Comparison of ENCODE assay signal across 8 mouse cellular contexts in genomic region chr12:110845131-110845880, GRCm38 (mm10). TPM values are rescaled to one million over a fixed set of nuclear protein-coding genes. Genes with fewer than 3 reads are reported as not detected.
DNase-seq lines count a peak whose midpoint lies in the region; ATAC-seq and TF ChIP-seq lines count a peak whose summit lies in the region.

No protein-coding gene starts in this region.

- DNase-seq in R1 (ENCODE audit: low read depth, low spot score): peak; percentile 96
- peak; percentile 60 to 76 for DNase-seq in cerebellum, postnatal 4 days (ENCODE audit: low spot score in 2 of 2)
- DNase-seq in gastrocnemius, adult 18-20 months (ENCODE audit: low spot score): peak; percentile 96
- DNase-seq in left cerebral cortex, adult 2 months (ENCODE audit: extremely low spot score in 1 of 2, low spot score in 2 of 2): peak; percentile 78 to 80
- DNase-seq in right cerebral cortex, adult 2 months (ENCODE audit: low spot score in 2 of 2): peak; percentile 81 to 83
- peak; percentile 89 for DNase-seq in urinary bladder, postnatal 25 days (ENCODE audit: low spot score)

- peaks cover 6% of the 10 kb centered on the region for H3K4me1 ChIP-seq in hindbrain, embryonic 16.5 days (ENCODE audit: control insufficient read depth, insufficient read depth, low read depth, low read length)

- peak overlapping the region; percentile 63 for H3K4me2 ChIP-seq in hindbrain, embryonic 16.5 days (ENCODE audit: low read length)

- intact Hi-C loops in left cerebral cortex, adult 2 months (cut with DNase I): loop anchor here (5.0 to 10.0 kb wide), 2 partner anchors 147 to 401 kb away; partner anchors contain the start of gene Ppp2r5c

- ATAC-seq in hindbrain, embryonic 16.5 days: peak; percentile 77
- peak; percentile 57 for ATAC-seq in megakaryocyte, adult 5-6 weeks (ENCODE audit: poor library complexity, severe bottlenecking)

- no peaks in the 10 kb centered on the region for H3K9me3 ChIP-seq in hindbrain, embryonic 16.5 days (ENCODE audit: control insufficient read depth, low read length)

- H3K27me3 ChIP-seq in hindbrain, embryonic 16.5 days (replicated peaks; ENCODE audit: control insufficient read depth, insufficient read depth, low read length): peaks cover 14% of the 10 kb centered on the region

- under 1% methylated on average over 36 of the region's 36 CpGs for WGBS in hindbrain, embryonic 16.5 days

- peak overlapping the region; percentile 41 for H3K4me3 ChIP-seq in hindbrain, embryonic 16.5 days (ENCODE audit: low read length)
- H3K4me3 ChIP-seq in left cerebral cortex, adult 2 months: peak overlapping the region; percentile 57

- TF ChIP-seq CTCF in left cerebral cortex, adult 2 months (IDR thresholded peaks at IDR 0.05): no peak

- no peak overlapping the region for H3K27ac ChIP-seq in hindbrain, embryonic 16.5 days (ENCODE audit: low read depth, low read length)
- H3K27ac ChIP-seq in left cerebral cortex, adult 2 months: peak overlapping the region; percentile 59; the same call in 1 of the 2 replicates

- no peaks in the 10 kb centered on the region for H3K36me3 ChIP-seq in hindbrain, embryonic 16.5 days (ENCODE audit: control insufficient read depth, insufficient read depth, low read length)

- H3K9ac ChIP-seq in hindbrain, embryonic 16.5 days (ENCODE audit: low read depth, low read length): peak overlapping the region; percentile 29

RNA-seq across cellular contexts. Expression of gene Mok, which starts 4.6 kb away (rescaled TPM):
- under 1 TPM in 1 of 2 experiments, not detected in 1; 0.27 TPM for total RNA-seq in gastrocnemius, adult 18-20 months (2021)
- polyA plus RNA-seq in hindbrain, embryonic 16.5 days (2015; fragmentation: Nextera tagmentation; extraction: Ambion mirVana): 13.9 and 16.8 TPM in 2 replicates
- 10 to 100 TPM; 13.0 to 13.3 TPM for total RNA-seq in left cerebral cortex, adult 2 months (2021)
- total RNA-seq in megakaryocyte, adult 5-6 weeks (2015): 1.5 and 1.6 TPM in 2 replicates
- total RNA-seq in megakaryocyte, adult 5-6 weeks (2017): 1.4 and 1.6 TPM in 2 replicates

RNA-seq across cellular contexts. Expression of gene Zfp839, which starts 4.7 kb away (rescaled TPM):
- 1 to 10 TPM; 6.8 to 8.0 TPM for total RNA-seq in gastrocnemius, adult 18-20 months (2021)
- polyA plus RNA-seq in hindbrain, embryonic 16.5 days (2015; fragmentation: Nextera tagmentation; extraction: Ambion mirVana): 3.6 and 3.7 TPM in 2 replicates
- total RNA-seq in left cerebral cortex, adult 2 months (2021): 10 to 100 TPM; 11.4 to 12.3 TPM
- total RNA-seq in megakaryocyte, adult 5-6 weeks (2015): 3.3 and 4.5 TPM in 2 replicates
- 5.5 and 6.2 TPM in 2 replicates for total RNA-seq in megakaryocyte, adult 5-6 weeks (2017)

RNA-seq across cellular contexts. Expression of gene Cinp, which starts 43.6 kb away (rescaled TPM):
- 10 to 100 TPM; 20.8 to 24.9 TPM for total RNA-seq in gastrocnemius, adult 18-20 months (2021)
- 80.9 and 98.1 TPM in 2 replicates for polyA plus RNA-seq in hindbrain, embryonic 16.5 days (2015; fragmentation: Nextera tagmentation; extraction: Ambion mirVana)
- total RNA-seq in left cerebral cortex, adult 2 months (2021): 100 to 1,000 TPM in 1 of 2 experiments, 10 to 100 TPM in 1; 94.4 to 107 TPM
- total RNA-seq in megakaryocyte, adult 5-6 weeks (2015): 20.3 and 31.8 TPM in 2 replicates
- 32.5 and 36.4 TPM in 2 replicates for total RNA-seq in megakaryocyte, adult 5-6 weeks (2017)

RNA-seq across cellular contexts. Expression of gene Tecpr2, which starts 43.8 kb away (rescaled TPM):
- 1 to 10 TPM; 2.4 to 2.9 TPM for total RNA-seq in gastrocnemius, adult 18-20 months (2021)
- polyA plus RNA-seq in hindbrain, embryonic 16.5 days (2015; fragmentation: Nextera tagmentation; extraction: Ambion mirVana): 5.3 and 7.0 TPM in 2 replicates
- total RNA-seq in left cerebral cortex, adult 2 months (2021): 10 to 100 TPM; 46.7 to 50.0 TPM
- total RNA-seq in megakaryocyte, adult 5-6 weeks (2015): 3.1 and 3.7 TPM in 2 replicates
- 3.5 and 5.0 TPM in 2 replicates for total RNA-seq in megakaryocyte, adult 5-6 weeks (2017)

Comparison
In these comparisons a context has a peak if more than half of its experiments do, and no peak if none do; other contexts are left out.
1. RNA of gene Mok, which starts 4.6 kb away (total RNA-seq): 13.0 to 13.3 TPM in left cerebral cortex, adult 2 months; 1.4 to 1.6 TPM in megakaryocyte, adult 5-6 weeks and 0.27 TPM in gastrocnemius, adult 18-20 months; every median in the first group is over 4 times any median in the second.
2. Peak in every context shown above with its lines, with median percentiles within 50 percentile points of each other: DNase-seq.